In genomic region chr15:80743606-80744005, GRCm38 (mm10) we compare ENCODE assay signal across 10 mouse cellular contexts. TPM values are rescaled to one million over a fixed set of nuclear protein-coding genes. Genes with fewer than 3 reads are reported as not detected.
A peak's percentile ranks its signal among the peaks of the same experiment; 100 is the strongest.
DNase-seq lines count a peak whose midpoint lies in the region; ATAC-seq and TF ChIP-seq lines count a peak whose summit lies in the region.
"Had no signal": no experiment of that assay in that cellular context is flagged by ENCODE, and none has a peak within 500 bp of the region (broad histone marks: within the 10 kb centered on the region; RNA-seq: fewer than 3 reads in every experiment).

No protein-coding gene starts in this region.

- TF ChIP-seq EP300 in liver, embryonic 14.5 days (IDR thresholded peaks at IDR 0.05; ENCODE audit: low read depth), result no peak
- TF ChIP-seq EP300 in stomach, postnatal 0 days (optimal IDR thresholded peaks at IDR 0.05), result no peak

- H3K36me3 ChIP-seq in liver, embryonic 14.5 days (replicated peaks; ENCODE audit: control insufficient read depth, insufficient read depth, low read depth), result no peaks in the 10 kb centered on the region
- no peaks in the 10 kb centered on the region for H3K36me3 ChIP-seq in stomach, postnatal 0 days (ENCODE audit: control insufficient read depth, insufficient read depth, low read length)
- H3K36me3 ChIP-seq in forebrain, embryonic 12.5 days (replicated peaks), result no peaks in the 10 kb centered on the region
- H3K36me3 ChIP-seq: hindbrain, embryonic 15.5 days had no signal

- peak overlapping the region; percentile 59 for H3K4me2 ChIP-seq in liver, embryonic 14.5 days (ENCODE audit: low read depth)
- no peak overlapping the region for H3K4me2 ChIP-seq in stomach, postnatal 0 days (replicated peaks; ENCODE audit: low read depth)
- H3K4me2 ChIP-seq in forebrain, embryonic 12.5 days, result no peak overlapping the region
- H3K4me2 ChIP-seq: hindbrain, embryonic 15.5 days had no signal

- H3K4me3 ChIP-seq in liver, embryonic 14.5 days (ENCODE audit: insufficient read depth in 1 of 2, low read depth in 2 of 2, low read length in 2 of 2), result 0 out of 4 replicates have a peak overlapping the region, but pooled peaks of 1 of the 2 experiments have one; percentile 6
- H3K4me3 ChIP-seq in stomach, postnatal 0 days (ENCODE audit: low read depth, low read length), result no peak overlapping the region
- no peak overlapping the region for H3K4me3 ChIP-seq in forebrain, embryonic 12.5 days (replicated peaks)
- H3K4me3 ChIP-seq: hindbrain, embryonic 15.5 days had no signal

- peak overlapping the region; percentile 48 for H3K27ac ChIP-seq in liver, embryonic 14.5 days
- H3K27ac ChIP-seq in stomach, postnatal 0 days (replicated peaks), result peak overlapping the region; percentile 58; the same call in 1 of the 2 replicates
- H3K27ac ChIP-seq in forebrain, embryonic 12.5 days, result no peak overlapping the region
- H3K27ac ChIP-seq: hindbrain, embryonic 15.5 days had no signal

- no peaks in the 10 kb centered on the region for H3K9me3 ChIP-seq in liver, embryonic 14.5 days (ENCODE audit: control insufficient read depth, low read length)
- no peaks in the 10 kb centered on the region for H3K9me3 ChIP-seq in stomach, postnatal 0 days (ENCODE audit: control insufficient read depth, low read length)
- H3K9me3 ChIP-seq in forebrain, embryonic 12.5 days, result no peaks in the 10 kb centered on the region
- H3K9me3 ChIP-seq: hindbrain, embryonic 15.5 days had no signal

- H3K9ac ChIP-seq in liver, embryonic 14.5 days (replicated peaks), result no peak overlapping the region; the same call in 1 of the 2 replicates
- no peak overlapping the region for H3K9ac ChIP-seq in stomach, postnatal 0 days (ENCODE audit: low read length)
- H3K9ac ChIP-seq in forebrain, embryonic 12.5 days, result no peak overlapping the region
- H3K9ac ChIP-seq: hindbrain, embryonic 15.5 days had no signal

- ATAC-seq in liver, embryonic 14.5 days (ENCODE audit: insufficient read depth), result no peak
- no peak for ATAC-seq in stomach, postnatal 0 days (ENCODE audit: low FRiP score, low TSS enrichment)
- ATAC-seq in forebrain, embryonic 12.5 days (ENCODE audit: low FRiP score), result no peak

- no peaks in the 10 kb centered on the region for H3K27me3 ChIP-seq in liver, embryonic 14.5 days (ENCODE audit: control insufficient read depth, insufficient read depth, low read length)
- H3K27me3 ChIP-seq in stomach, postnatal 0 days (ENCODE audit: control insufficient read depth, insufficient read depth, low read length), result no peaks in the 10 kb centered on the region
- no peaks in the 10 kb centered on the region for H3K27me3 ChIP-seq in forebrain, embryonic 12.5 days
- H3K27me3 ChIP-seq: hindbrain, embryonic 15.5 days had no signal

- peak; percentile 27 for DNase-seq in 416B (ENCODE audit: low read depth)
- DNase-seq in B cell, adult 2 months, result peak; percentile 48 to 61
- DNase-seq in liver, embryonic 14.5 days (ENCODE audit: low read depth in 3 of 3, low spot score in 3 of 3), result no peak
- DNase-seq in stomach, postnatal 0 days (ENCODE audit: low spot score), result no peak
- DNase-seq in frontal cortex, postnatal 25 days (ENCODE audit: low spot score in 2 of 2), result no peak
- no peak for DNase-seq in kidney, adult 8-10 months
- DNase-seq: cerebellum, postnatal 36 days; kidney, postnatal 10 days had no signal

- peaks cover 48 to 55% of the 10 kb centered on the region in 2 experiments for H3K4me1 ChIP-seq in liver, embryonic 14.5 days (replicated peaks; ENCODE audit: control insufficient read depth in 2 of 2, insufficient read depth in 2 of 2, low read length in 1 of 2)
- no peaks in the 10 kb centered on the region for H3K4me1 ChIP-seq in stomach, postnatal 0 days (replicated peaks; ENCODE audit: control insufficient read depth, insufficient read depth)
- no peaks in the 10 kb centered on the region for H3K4me1 ChIP-seq in forebrain, embryonic 12.5 days
- H3K4me1 ChIP-seq: hindbrain, embryonic 15.5 days had no signal

- 39% methylated on average over 7 of the region's 7 CpGs for WGBS in liver, embryonic 14.5 days (ENCODE audit: insufficient replicate concordance)
- 85% methylated on average over 7 of the region's 7 CpGs for WGBS in stomach, postnatal 0 days
- WGBS in forebrain, embryonic 12.5 days, result 92% methylated on average over 7 of the region's 7 CpGs

- no peak for TF ChIP-seq CTCF in liver, embryonic 14.5 days (IDR thresholded peaks at IDR 0.05; ENCODE audit: low read depth)
- no peak for TF ChIP-seq CTCF in stomach, postnatal 0 days (IDR thresholded peaks at IDR 0.05; ENCODE audit: low read depth)

RNA-seq across cellular contexts. Expression of gene Tnrc6b, which starts 32.5 kb away (rescaled TPM):
- polyA plus RNA-seq in liver, embryonic 14.5 days (2012; rRNA removed), result 6.3 and 8.8 TPM in 2 replicates
- polyA plus RNA-seq in liver, embryonic 14.5 days (2014; fragmentation: Nextera tagmentation; extraction: Ambion mirVana), result 8.1 and 8.9 TPM in 2 replicates
- 8.5 and 9.4 TPM in 2 replicates for polyA plus RNA-seq in stomach, postnatal 0 days (2015; fragmentation: Nextera tagmentation; extraction: Ambion mirVana)
- 54.3 and 62.5 TPM in 2 replicates for polyA plus RNA-seq in forebrain, embryonic 12.5 days (2016; fragmentation: Nextera tagmentation; extraction: Ambion mirVana)

Comparison
In these comparisons a context has a peak if more than half of its experiments do, and no peak if none do; other contexts are left out.
1. DNase-seq: peak in 416B (single experiment) and B cell, adult 2 months (2 of 2); none in liver, embryonic 14.5 days (0 of 3), stomach, postnatal 0 days (single experiment), frontal cortex, postnatal 25 days (0 of 2) and kidney, adult 8-10 months (0 of 2).